Mouse (Mus musculus): ENCODE results near the gene C530025M09Rik.

C530025M09Rik gene

DNA sequence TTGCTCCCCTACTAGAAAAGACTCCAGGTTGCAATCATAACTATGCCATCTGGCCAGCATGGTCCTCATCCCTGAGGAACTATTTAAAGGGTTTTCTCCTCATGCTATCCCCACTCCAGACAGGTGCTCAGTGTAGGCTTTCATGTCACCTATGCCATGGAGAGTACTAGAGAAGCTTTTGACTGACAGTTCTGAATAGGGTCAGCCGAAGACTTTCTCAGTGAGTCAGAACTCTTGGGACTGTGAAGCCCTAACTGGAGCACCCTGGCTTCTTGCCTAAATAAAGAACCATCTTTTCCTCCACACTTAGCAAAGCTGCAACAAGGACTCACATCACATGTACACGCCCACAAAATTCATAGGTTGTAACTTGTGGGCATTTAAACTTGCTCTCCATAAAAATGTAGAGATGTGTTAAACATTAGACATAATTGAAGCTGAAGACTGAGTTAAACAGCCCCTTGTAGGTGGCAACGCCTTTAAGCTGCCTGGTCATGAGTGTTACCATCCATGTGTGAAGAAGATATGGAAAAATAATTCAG is 26.3 kb downstream of the C530025M09Rik start:
- DNase-seq (ENCODE audit: low read depth, low spot score), result no peak

DNA sequence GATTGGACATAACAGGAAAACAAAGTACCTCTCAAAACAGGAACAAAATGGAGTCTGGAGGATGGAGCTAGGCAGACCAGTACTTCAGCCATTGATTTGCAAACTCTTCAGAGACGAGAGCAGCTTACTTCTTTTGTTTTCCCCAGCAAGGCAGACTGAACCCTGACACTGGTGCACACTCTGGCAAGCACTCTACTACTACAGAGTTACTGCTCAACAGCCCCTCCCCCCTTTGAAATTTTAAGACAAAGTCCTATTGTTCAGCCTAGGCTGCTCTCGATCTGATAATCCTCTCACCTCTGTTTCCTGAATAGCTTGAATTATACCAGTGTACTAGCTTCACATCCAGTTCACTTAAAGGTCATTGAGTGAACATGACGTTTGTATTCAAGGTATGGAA is 32.4 kb downstream of the C530025M09Rik start:
- DNase-seq (ENCODE audit: low read depth, low spot score), result peak; percentile 18
